Mouse (Mus musculus): ENCODE measurements at regions not wholly inside any gene's neighbourhood (a gene's known extent, or its start where the extent isn't known, plus 50 kb on each side); places are given as distances from the start of the nearest gene placed in this dataset.

- Histone ChIP-seq H3K4me3 (ENCODE audit: low read length) (no peak overlapping the region), H3K4me1 (ENCODE audit: control insufficient read depth, insufficient read depth, low read length) (no peaks in the 10 kb centered on the region), H3K27me3 (ENCODE audit: control insufficient read depth, insufficient read depth, low read length) (no peaks in the 10 kb centered on the region), H3K36me3 (ENCODE audit: control insufficient read depth, insufficient read depth, low read length) (no peaks in the 10 kb centered on the region), H3K4me2 (replicated peaks; ENCODE audit: low read depth, low read length) (no peak overlapping the region), H3K9ac (ENCODE audit: low read depth, low read length) (no peak overlapping the region), H3K27ac (ENCODE audit: low read depth, low read length) (no peak overlapping the region), H3K9me3 (ENCODE audit: control insufficient read depth, low read length) (no peaks in the 10 kb centered on the region)
- ATAC-seq (ENCODE audit: low FRiP score, low TSS enrichment): no peak
- WGBS: 47% methylated on average over 5 of the region's 5 CpGs
These were observed 252.7 kb upstream of the Foxq1 start for GRCm38 (mm10) chr13:31303194-31303593.

GRCm38 (mm10) chr13:31304286-31304865, 251.6 kb upstream of the Foxq1 start:
- Histone ChIP-seq H3K9ac (ENCODE audit: low read depth, low read length) (no peak overlapping the region), H3K27ac (ENCODE audit: low read depth, low read length) (no peak overlapping the region), H3K4me1 (ENCODE audit: control insufficient read depth, insufficient read depth, low read length) (0 out of 2 replicates have a peak, but pooled peaks cover 4% of the 10 kb centered on the region), H3K4me2 (replicated peaks; ENCODE audit: low read depth, low read length) (no peak overlapping the region), H3K27me3 (ENCODE audit: control insufficient read depth, insufficient read depth, low read length) (no peaks in the 10 kb centered on the region), H3K4me3 (ENCODE audit: low read length) (no peak overlapping the region), H3K36me3 (ENCODE audit: control insufficient read depth, insufficient read depth, low read length) (no peaks in the 10 kb centered on the region), H3K9me3 (ENCODE audit: control insufficient read depth, low read length) (no peaks in the 10 kb centered on the region)
- WGBS: 85% methylated on average over 5 of the region's 5 CpGs
- no peak for ATAC-seq (ENCODE audit: low FRiP score, low TSS enrichment)

- 27% methylated on average over 6 of the region's 6 CpGs for WGBS
- Histone ChIP-seq H3K27ac (ENCODE audit: low read depth, low read length) (no peak overlapping the region), H3K9ac (ENCODE audit: low read depth, low read length) (no peak overlapping the region), H3K4me2 (replicated peaks; ENCODE audit: low read depth, low read length) (no peak overlapping the region), H3K36me3 (ENCODE audit: control insufficient read depth, insufficient read depth, low read length) (no peaks in the 10 kb centered on the region), H3K9me3 (ENCODE audit: control insufficient read depth, low read length) (no peaks in the 10 kb centered on the region), H3K4me1 (ENCODE audit: control insufficient read depth, insufficient read depth, low read length) (peaks cover 16% of the 10 kb centered on the region), H3K4me3 (ENCODE audit: low read length) (no peak overlapping the region), H3K27me3 (ENCODE audit: control insufficient read depth, insufficient read depth, low read length) (no peaks in the 10 kb centered on the region)
- ATAC-seq (ENCODE audit: low FRiP score, low TSS enrichment): peak; percentile 55
These were observed 246.8 kb upstream of the Foxq1 start for GRCm38 (mm10) chr13:31309083-31309621.

- H3K9ac ChIP-seq (ENCODE audit: low read depth, low read length): no peak overlapping the region
- peaks cover 16% of the 10 kb centered on the region for H3K4me1 ChIP-seq (ENCODE audit: control insufficient read depth, insufficient read depth, low read length)
- H3K4me3 ChIP-seq (ENCODE audit: low read length): no peak overlapping the region
- no peak overlapping the region for H3K27ac ChIP-seq (ENCODE audit: low read depth, low read length)
- no peaks in the 10 kb centered on the region for H3K9me3 ChIP-seq (ENCODE audit: control insufficient read depth, low read length)
- H3K27me3 ChIP-seq (ENCODE audit: control insufficient read depth, insufficient read depth, low read length): no peaks in the 10 kb centered on the region
- no peak overlapping the region for H3K4me2 ChIP-seq (replicated peaks; ENCODE audit: low read depth, low read length)
- 57% methylated on average over 7 of the region's 7 CpGs for WGBS
- H3K36me3 ChIP-seq (ENCODE audit: control insufficient read depth, insufficient read depth, low read length): no peaks in the 10 kb centered on the region
- no peak for ATAC-seq (ENCODE audit: low FRiP score, low TSS enrichment)
These were observed 243.2 kb upstream of the Foxq1 start for GRCm38 (mm10) chr13:31312772-31313171.

GRCm38 (mm10) chr13:31313821-31314220, 242.1 kb upstream of the Foxq1 start:
- no peaks in the 10 kb centered on the region for H3K36me3 ChIP-seq (ENCODE audit: control insufficient read depth, insufficient read depth, low read length)
- no peaks in the 10 kb centered on the region for H3K27me3 ChIP-seq (ENCODE audit: control insufficient read depth, insufficient read depth, low read length)
- no peak overlapping the region for H3K9ac ChIP-seq (ENCODE audit: low read depth, low read length)
- H3K9me3 ChIP-seq (ENCODE audit: control insufficient read depth, low read length): no peaks in the 10 kb centered on the region
- ATAC-seq (ENCODE audit: low FRiP score, low TSS enrichment): no peak
- H3K4me1 ChIP-seq (ENCODE audit: control insufficient read depth, insufficient read depth, low read length): peaks cover 15% of the 10 kb centered on the region
- 55% methylated on average over 5 of the region's 5 CpGs for WGBS
- H3K4me2 ChIP-seq (replicated peaks; ENCODE audit: low read depth, low read length): 0 out of 2 replicates have a peak overlapping the region, but pooled peaks have one; percentile 8
- no peak overlapping the region for H3K4me3 ChIP-seq (ENCODE audit: low read length)
- H3K27ac ChIP-seq (ENCODE audit: low read depth, low read length): no peak overlapping the region

GRCm38 (mm10) chr13:31317066-31317465, 238.9 kb upstream of the Foxq1 start:
- no peak for ATAC-seq (ENCODE audit: low FRiP score, low TSS enrichment)
- no peaks in the 10 kb centered on the region for H3K27me3 ChIP-seq (ENCODE audit: control insufficient read depth, insufficient read depth, low read length)
- H3K4me1 ChIP-seq (ENCODE audit: control insufficient read depth, insufficient read depth, low read length): peaks cover 12% of the 10 kb centered on the region
- no peak overlapping the region for H3K4me2 ChIP-seq (replicated peaks; ENCODE audit: low read depth, low read length)
- H3K9me3 ChIP-seq (ENCODE audit: control insufficient read depth, low read length): no peaks in the 10 kb centered on the region
- H3K4me3 ChIP-seq (ENCODE audit: low read length): no peak overlapping the region
- 79% methylated on average over 8 of the region's 8 CpGs for WGBS
- H3K27ac ChIP-seq (ENCODE audit: low read depth, low read length): no peak overlapping the region
- H3K9ac ChIP-seq (ENCODE audit: low read depth, low read length): no peak overlapping the region
- no peaks in the 10 kb centered on the region for H3K36me3 ChIP-seq (ENCODE audit: control insufficient read depth, insufficient read depth, low read length)

- H3K36me3 ChIP-seq (ENCODE audit: control insufficient read depth, insufficient read depth, low read length): no peaks in the 10 kb centered on the region
- H3K4me1 ChIP-seq (ENCODE audit: control insufficient read depth, insufficient read depth, low read length): peaks cover 6% of the 10 kb centered on the region
- H3K4me2 ChIP-seq (replicated peaks; ENCODE audit: low read depth, low read length): no peak overlapping the region
- no peak overlapping the region for H3K27ac ChIP-seq (ENCODE audit: low read depth, low read length)
- H3K9me3 ChIP-seq (ENCODE audit: control insufficient read depth, low read length): no peaks in the 10 kb centered on the region
- 95% methylated on average over 2 of the region's 2 CpGs for WGBS
- no peak overlapping the region for H3K9ac ChIP-seq (ENCODE audit: low read depth, low read length)
- ATAC-seq (ENCODE audit: low FRiP score, low TSS enrichment): no peak
- H3K27me3 ChIP-seq (ENCODE audit: control insufficient read depth, insufficient read depth, low read length): no peaks in the 10 kb centered on the region
- H3K4me3 ChIP-seq (ENCODE audit: low read length): no peak overlapping the region
These were observed 237.9 kb upstream of the Foxq1 start for GRCm38 (mm10) chr13:31318008-31318407.

- ATAC-seq (ENCODE audit: low FRiP score, low TSS enrichment): no peak
- Histone ChIP-seq H3K27ac (ENCODE audit: low read depth, low read length) (no peak overlapping the region), H3K4me2 (replicated peaks; ENCODE audit: low read depth, low read length) (no peak overlapping the region), H3K36me3 (ENCODE audit: control insufficient read depth, insufficient read depth, low read length) (no peaks in the 10 kb centered on the region), H3K4me3 (ENCODE audit: low read length) (no peak overlapping the region), H3K9me3 (ENCODE audit: control insufficient read depth, low read length) (no peaks in the 10 kb centered on the region), H3K27me3 (ENCODE audit: control insufficient read depth, insufficient read depth, low read length) (no peaks in the 10 kb centered on the region), H3K4me1 (ENCODE audit: control insufficient read depth, insufficient read depth, low read length) (no peaks in the 10 kb centered on the region), H3K9ac (ENCODE audit: low read depth, low read length) (no peak overlapping the region)
- 46% methylated on average over 2 of the region's 2 CpGs for WGBS
These were observed 234.5 kb upstream of the Foxq1 start for GRCm38 (mm10) chr13:31321411-31321810.

GRCm38 (mm10) chr13:31326269-31326851, 229.6 kb upstream of the Foxq1 start:
- no peaks in the 10 kb centered on the region for H3K27me3 ChIP-seq (ENCODE audit: control insufficient read depth, insufficient read depth, low read length)
- no peak overlapping the region for H3K4me3 ChIP-seq (ENCODE audit: low read length)
- no peaks in the 10 kb centered on the region for H3K36me3 ChIP-seq (ENCODE audit: control insufficient read depth, insufficient read depth, low read length)
- H3K4me2 ChIP-seq (replicated peaks; ENCODE audit: low read depth, low read length): no peak overlapping the region
- H3K9me3 ChIP-seq (ENCODE audit: control insufficient read depth, low read length): no peaks in the 10 kb centered on the region
- peaks cover 5% of the 10 kb centered on the region for H3K4me1 ChIP-seq (ENCODE audit: control insufficient read depth, insufficient read depth, low read length)
- H3K27ac ChIP-seq (ENCODE audit: low read depth, low read length): no peak overlapping the region
- no peak overlapping the region for H3K9ac ChIP-seq (ENCODE audit: low read depth, low read length)
- peak; percentile 66; the same call in 1 of the 2 replicates for ATAC-seq (ENCODE audit: low FRiP score, low TSS enrichment)
- 23% methylated on average over 12 of the region's 12 CpGs for WGBS
